Mouse (Mus musculus): ENCODE data around the gene Olfr1432. TPM values are rescaled to one million over a fixed set of nuclear protein-coding genes. Genes with fewer than 3 reads are reported as not detected.
"Not testable (repeated sequence)": the region's sequence is repeated elsewhere in the genome, so short reads cannot be mapped to it uniquely, and the experiment has no call there.

Gene Olfr1432
- total RNA-seq (2021), result not detected

GRCm38 (mm10) chr19:12232496-12232895 is at the start of gene Olfr1432:
TSS of gene Olfr1432 (minus strand) at chr19:12232596.
- intact Hi-C loops (cut with DNase I); DNase-seq (ENCODE audit: extremely low spot score in 1 of 2, low spot score in 2 of 2): not testable (repeated sequence)

GRCm38 (mm10) chr19:12279554-12279953 is 47.2 kb upstream of the Olfr1432 start, which contains the start of gene Olfr1434:
TSS of gene Olfr1434 (plus strand) at chr19:12279854.
- intact Hi-C loops (cut with DNase I), result no loop called here
- DNase-seq (ENCODE audit: extremely low spot score in 1 of 2, low spot score in 2 of 2), result no peak

DNA sequence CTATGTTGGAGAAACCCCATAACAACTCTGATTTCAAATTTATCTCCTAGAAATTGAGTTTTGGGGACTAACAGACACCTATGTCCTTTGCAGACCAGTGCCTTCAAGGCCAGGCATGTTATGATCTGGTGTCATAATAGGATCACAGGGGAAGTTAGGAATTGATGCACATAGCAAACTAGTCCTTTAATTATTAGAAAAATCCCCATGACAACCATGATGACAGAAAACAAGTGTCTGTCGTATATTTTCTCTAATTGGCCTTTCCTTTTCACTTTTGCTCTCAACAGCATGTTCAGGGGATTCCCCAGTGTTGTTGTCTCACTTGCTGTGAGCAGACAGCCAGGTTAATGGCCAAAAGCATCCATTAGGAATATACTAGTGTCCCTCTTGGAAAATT is 28.3 kb upstream of the Olfr1432 start, which contains the start of gene Olfr235:
Olfr235 (plus strand) TSS at position 301 of the 400 bp plus-strand sequence.
- intact Hi-C loops (cut with DNase I), result no loop called here
- no peak for DNase-seq (ENCODE audit: extremely low spot score in 1 of 2, low spot score in 2 of 2)

- intact Hi-C loops (cut with DNase I), result no loop called here
- no peak for DNase-seq (ENCODE audit: extremely low spot score in 1 of 2, low spot score in 2 of 2)
These were observed 9.2 kb upstream of the Olfr1432 start, which contains the start of gene Olfr262 for GRCm38 (mm10) chr19:12241559-12241958. TSS of gene Olfr262 (minus strand) at chr19:12241659.

DNA sequence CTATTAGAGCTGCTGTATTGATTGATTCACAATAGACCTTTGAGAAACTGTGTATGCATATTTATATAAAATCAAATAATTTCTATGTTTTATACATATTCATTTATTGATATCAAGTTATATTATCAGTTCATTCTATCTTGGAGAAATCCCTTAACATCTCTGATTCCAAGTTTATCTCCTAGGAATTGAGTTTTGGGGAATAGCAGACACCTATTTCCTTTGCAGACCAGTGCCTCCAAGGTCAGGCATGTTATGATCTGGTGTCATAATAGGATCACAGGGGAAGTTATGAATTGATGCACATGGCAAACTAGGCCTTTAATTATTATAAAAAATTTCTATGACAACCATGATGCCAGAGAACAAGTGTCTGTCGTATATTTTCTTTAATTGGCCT is 32.1 kb downstream of the Olfr1432 start, which contains the start of gene Olfr1431:
Olfr1431 (plus strand) TSS at position 301 of the 400 bp plus-strand sequence.
- intact Hi-C loops (cut with DNase I), result no loop called here
- no peak for DNase-seq (ENCODE audit: extremely low spot score in 1 of 2, low spot score in 2 of 2)

DNA sequence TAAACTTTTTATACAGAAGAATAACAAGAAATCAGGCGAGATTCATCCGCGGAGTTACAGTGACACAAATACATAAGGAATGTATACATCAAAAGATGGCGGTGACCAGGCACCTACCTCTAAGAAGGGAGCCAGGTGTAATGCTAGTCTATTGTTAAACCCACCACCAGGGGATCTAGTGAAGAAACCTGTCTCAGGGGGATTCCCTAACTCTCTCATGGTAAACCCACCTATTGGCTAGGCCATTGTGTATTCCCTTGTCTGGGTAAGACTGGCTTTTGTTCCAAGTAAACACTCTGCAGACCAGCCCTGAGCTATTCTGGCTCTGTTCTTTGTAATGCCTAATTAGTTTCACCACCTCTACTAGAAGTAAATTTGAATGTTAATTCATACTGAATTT is 33.3 kb downstream of the Olfr1432 start:
- DNase-seq (ENCODE audit: extremely low spot score in 1 of 2, low spot score in 2 of 2); intact Hi-C loops (cut with DNase I): not testable (repeated sequence)

Other genes with a start within 250 kb of the Olfr1432 start
- gene Olfr1423, start 191.3 kb downstream of the Olfr1432 start, total RNA-seq (2021), result not detected
- not detected for gene Olfr1424, start 169.9 kb downstream of the Olfr1432 start, total RNA-seq (2021)
- not detected for gene Olfr1425, start 154.9 kb downstream of the Olfr1432 start, total RNA-seq (2021)
- gene Olfr1426, start 140.6 kb downstream of the Olfr1432 start, total RNA-seq (2021), result not detected
- gene Olfr1427, start 129.3 kb downstream of the Olfr1432 start, total RNA-seq (2021), result not detected
- not detected for gene Olfr1428, start 116.7 kb downstream of the Olfr1432 start, total RNA-seq (2021)
- not detected for gene Olfr76, start 109.4 kb downstream of the Olfr1432 start, total RNA-seq (2021)
- not detected for gene Olfr1555-ps1, start 62.5 kb downstream of the Olfr1432 start, total RNA-seq (2021)
- gene Olfr1431, start 32.0 kb downstream of the Olfr1432 start, total RNA-seq (2021), result not detected
- not detected for gene Olfr262, start 9.1 kb upstream of the Olfr1432 start, total RNA-seq (2021)
- gene Olfr235, start 28.4 kb upstream of the Olfr1432 start, total RNA-seq (2021), result not detected
- not detected for gene Olfr1434, start 47.3 kb upstream of the Olfr1432 start, total RNA-seq (2021)
- not detected for gene Olfr1436, start 66.5 kb upstream of the Olfr1432 start, total RNA-seq (2021)
- not detected for gene Olfr1437, start 92.5 kb upstream of the Olfr1432 start, total RNA-seq (2021)
- not detected for gene Olfr1438-ps1, start 103.3 kb upstream of the Olfr1432 start, total RNA-seq (2021)
- gene Olfr1440, start 154.7 kb upstream of the Olfr1432 start, total RNA-seq (2021), result not detected
- gene Olfr1441, start 184.8 kb upstream of the Olfr1432 start, total RNA-seq (2021), result not detected
- gene Pfpl, start 195.3 kb upstream of the Olfr1432 start, total RNA-seq (2021), result under 1 TPM in 1 of 2 experiments, not detected in 1; 0.08 TPM
- gene Mpeg1, start 228.2 kb upstream of the Olfr1432 start, total RNA-seq (2021), result 1 to 10 TPM; 4.8 to 5.1 TPM

Data from left cerebral cortex, postnatal 10 days (tissue).